Mouse (Mus musculus): ENCODE results near the gene Zcchc24.

Gene Zcchc24

GRCm38 (mm10) chr14:25713443-25713842, 55.4 kb downstream of the Zcchc24 start:
- peak in 1 of 2 experiments; percentile 52 for DNase-seq

- DNase-seq: no peak
Measured at GRCm38 (mm10) chr14:25711602-25712001, 57.2 kb downstream of the Zcchc24 start.

- no peak for DNase-seq
Measured at GRCm38 (mm10) chr14:25711177-25711576, 57.7 kb downstream of the Zcchc24 start.

GRCm38 (mm10) chr14:25710681-25711080, 58.2 kb downstream of the Zcchc24 start:
- DNase-seq: no peak

DNA sequence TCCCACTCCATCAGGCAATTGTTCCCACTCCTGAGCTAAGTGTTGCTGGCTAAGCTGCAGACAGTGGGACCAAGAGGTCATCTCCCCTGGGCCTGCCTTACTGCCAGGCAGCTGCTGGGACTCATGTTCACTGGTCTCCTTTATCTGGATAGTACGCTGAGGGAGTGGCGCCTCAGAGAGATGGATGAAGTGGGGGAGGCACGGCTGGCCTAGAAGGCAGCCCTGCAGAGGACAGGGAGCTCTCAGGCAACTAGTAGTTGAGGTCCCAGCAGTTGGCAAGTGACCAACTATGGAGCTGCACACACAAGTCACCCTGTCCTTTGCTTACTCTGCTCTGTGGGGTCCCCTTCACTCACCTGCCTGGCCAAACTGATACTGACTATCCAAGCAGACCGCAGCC, 58.8 kb downstream of the Zcchc24 start:
- no peak for DNase-seq

DNA sequence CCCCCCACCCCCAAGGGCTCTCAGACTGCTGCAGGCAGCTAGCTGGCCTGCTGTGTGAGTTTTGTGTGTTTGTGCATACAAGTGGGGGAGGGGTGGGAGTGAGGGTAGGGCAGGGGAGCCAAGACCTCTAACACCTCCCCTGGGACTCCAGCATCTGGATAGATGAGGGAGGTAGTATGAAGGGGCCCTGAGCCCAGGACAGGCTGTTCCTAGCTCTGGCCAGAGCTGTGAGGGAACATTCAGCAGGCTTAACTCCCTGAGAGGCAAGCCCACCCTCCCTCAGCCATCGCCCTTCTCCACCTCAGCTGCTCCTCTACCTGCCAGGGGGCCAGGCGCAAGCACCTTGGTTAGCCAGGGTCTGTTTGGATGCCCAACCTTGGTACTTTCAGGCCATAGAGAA, 59.9 kb downstream of the Zcchc24 start:
- DNase-seq: no peak

- DNase-seq: peak; percentile 62 to 68
Measured at GRCm38 (mm10) chr14:25708451-25708850, 60.4 kb downstream of the Zcchc24 start.

DNA sequence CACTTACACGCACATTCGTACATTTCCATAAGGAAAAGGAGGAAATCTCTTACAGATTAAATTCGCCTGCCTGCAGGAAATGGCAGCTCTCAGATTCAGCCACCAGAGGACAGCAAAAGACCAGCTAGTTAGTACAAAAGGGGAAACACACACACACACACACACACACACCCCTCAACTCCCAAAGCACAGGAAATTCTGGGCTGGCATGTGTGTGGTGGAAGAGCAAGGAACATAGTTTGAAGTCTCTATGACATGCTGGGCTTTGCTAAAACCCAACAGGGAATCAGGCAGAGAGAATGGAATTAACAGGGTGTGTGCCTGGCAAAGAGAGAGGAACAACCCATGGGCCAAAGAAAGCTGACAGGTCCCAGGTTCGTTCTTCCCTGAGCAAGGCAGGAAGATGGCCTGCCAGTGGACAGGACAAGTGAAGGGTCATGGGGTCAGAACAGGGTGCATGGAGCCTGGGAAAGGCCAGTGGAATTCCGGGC, 61.1 kb downstream of the Zcchc24 start:
- peak; percentile 70 to 78 for DNase-seq

DNA sequence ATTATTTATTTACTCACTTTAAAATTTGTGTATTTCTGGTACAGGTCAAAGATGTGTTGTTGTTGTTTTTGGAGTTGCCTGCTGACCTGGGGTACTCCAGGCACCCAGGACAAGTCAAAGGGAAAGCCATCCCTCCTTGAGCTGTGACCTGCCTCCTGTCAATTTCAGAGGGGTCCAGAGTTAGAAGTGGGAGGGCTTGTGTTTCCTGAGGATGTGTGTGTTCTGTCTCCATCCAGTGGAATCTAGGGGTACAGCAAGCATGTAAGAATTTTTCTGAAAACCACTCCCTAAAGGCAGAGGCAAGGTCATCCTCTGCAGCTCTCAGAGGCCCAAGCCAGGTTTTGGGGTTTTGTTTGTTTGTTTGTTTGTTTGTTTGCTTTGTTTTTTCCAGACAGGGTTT, 66.9 kb downstream of the Zcchc24 start:
- no peak for DNase-seq

DNA sequence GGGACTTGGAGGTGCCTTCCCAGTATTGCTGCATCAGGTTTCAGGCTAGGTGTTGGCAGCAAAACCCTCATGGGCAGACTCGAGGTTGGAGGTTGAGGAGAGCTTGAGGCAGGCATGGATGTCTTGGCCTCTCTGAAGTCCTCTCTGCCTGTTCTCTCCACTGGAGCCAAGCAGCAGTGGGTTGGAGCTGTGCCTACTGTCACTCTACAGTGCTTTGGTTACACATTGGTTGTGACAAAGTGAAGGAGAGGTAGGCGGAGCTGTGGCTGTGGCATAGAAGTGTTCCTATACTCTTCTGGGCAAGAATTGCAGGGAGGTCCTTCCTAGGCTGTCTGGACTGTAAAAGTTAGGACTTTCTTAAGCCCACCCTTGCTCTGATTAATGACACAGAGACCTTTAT, 72.5 kb downstream of the Zcchc24 start:
- DNase-seq: no peak

GRCm38 (mm10) chr14:25695059-25695458, 73.8 kb downstream of the Zcchc24 start:
- DNase-seq: no peak

GRCm38 (mm10) chr14:25694569-25694897, 74.3 kb downstream of the Zcchc24 start:
- peak; percentile 73 to 80 for DNase-seq

- peak; percentile 95 to 98 for DNase-seq
Measured at GRCm38 (mm10) chr14:25693888-25694568, 74.8 kb downstream of the Zcchc24 start, which contains the start of gene Ppif. Gene Ppif, plus strand, starts transcription at chr14:25694154.

- peak; percentile 45 to 60 for DNase-seq
Measured at GRCm38 (mm10) chr14:25693271-25693887, 75.5 kb downstream of the Zcchc24 start.

DNA sequence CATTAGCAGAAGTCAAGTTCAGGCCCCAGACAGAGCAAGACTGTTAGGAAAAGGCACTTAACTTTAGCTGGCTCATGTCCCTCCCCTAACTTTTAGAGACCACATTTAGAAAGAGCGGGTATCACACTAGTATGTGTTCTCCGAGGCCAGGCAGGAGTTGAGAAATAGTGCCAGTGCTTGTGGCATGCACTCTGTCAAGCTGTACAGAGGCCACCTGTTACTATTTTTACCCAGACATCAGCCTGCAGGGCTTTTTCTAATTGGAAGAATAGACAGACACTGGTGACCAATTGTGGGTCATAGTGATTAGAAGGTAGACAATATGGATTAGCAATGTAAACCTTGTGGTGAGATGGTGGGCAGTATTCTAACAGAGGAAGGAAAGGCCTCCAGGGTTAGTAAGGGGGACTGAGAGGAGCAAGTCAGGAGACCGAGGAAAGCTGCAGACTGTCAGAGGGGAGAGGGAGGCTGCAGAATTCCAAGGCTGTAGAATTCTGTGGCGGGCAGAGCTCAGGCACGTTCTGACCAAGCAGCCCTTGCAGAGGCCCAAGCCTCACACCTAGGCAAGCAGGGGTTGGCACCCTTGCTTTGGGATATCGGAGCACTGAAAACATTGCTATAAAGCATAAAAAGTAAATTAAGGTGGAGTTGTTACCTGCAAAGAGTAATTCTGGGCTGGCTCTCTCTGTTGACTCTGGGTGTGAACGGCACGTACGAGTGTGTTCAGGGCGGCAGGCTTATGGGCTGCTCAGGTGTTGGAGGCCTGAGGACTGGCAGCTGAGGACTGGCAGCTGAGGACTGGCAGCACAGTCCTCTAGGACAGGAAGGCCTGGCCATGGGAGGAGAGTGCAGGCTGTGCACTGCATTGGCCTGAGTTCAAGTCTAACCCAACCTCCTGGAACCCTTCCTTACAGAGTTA, 81.6 kb downstream of the Zcchc24 start:
- no peak for DNase-seq

DNA sequence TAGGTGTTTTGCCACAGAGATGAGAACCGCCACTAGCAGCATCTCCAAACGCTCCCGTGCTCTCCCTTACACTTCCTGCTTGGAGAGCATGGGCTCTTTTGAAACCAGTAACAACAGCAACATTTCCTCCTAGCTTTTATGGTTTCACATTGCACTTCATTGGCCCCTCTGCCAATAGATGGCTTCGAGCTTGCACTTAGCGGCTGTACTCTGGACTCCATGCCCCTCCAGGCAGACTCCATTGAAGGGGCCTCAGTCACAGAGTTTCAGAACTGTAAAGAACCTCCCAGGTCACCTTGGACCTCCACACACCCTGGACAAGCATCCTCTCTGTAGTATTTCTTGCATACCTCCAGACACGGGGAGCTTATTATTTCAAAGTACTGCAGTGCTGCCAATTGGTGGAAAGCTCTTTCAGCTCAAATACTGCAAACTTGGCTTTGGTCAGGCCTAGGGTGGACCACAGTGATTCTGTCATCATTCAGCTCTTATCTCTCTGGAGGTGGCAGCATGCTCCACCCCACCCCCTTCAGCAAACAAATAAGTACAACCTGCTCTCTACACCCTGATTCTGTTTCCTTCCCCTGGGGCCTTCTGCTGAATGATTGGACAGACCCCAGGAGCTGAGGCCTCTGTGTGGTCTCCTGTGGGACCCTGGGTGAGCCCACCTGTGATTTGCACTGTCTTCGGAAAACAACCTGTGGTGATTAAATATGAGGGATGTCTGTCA, 82.5 kb downstream of the Zcchc24 start:
- no peak for DNase-seq

DNA sequence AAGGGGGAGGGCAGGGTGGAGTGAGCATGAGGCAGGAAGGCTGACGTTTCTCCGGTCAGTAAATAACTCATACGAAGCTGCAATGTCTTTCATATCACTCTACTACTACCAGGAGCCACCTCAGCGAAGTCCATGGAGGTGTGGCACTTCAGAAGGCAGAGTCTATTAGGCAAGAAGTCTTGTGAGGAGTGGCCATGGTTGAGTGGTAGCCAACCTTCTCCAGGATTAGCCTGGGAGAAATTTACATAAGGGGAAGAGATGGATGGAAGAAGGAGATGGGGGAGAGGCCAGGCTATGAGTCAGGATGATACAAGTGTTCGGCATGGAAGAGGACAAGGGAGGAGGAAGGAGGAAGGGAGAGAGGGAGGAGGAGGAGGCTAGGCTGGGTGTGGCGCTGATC, 86.8 kb downstream of the Zcchc24 start:
- DNase-seq: no peak

- DNase-seq: peak; percentile 27 to 28
Measured at GRCm38 (mm10) chr14:25679625-25680024, 89.2 kb downstream of the Zcchc24 start.

DNA sequence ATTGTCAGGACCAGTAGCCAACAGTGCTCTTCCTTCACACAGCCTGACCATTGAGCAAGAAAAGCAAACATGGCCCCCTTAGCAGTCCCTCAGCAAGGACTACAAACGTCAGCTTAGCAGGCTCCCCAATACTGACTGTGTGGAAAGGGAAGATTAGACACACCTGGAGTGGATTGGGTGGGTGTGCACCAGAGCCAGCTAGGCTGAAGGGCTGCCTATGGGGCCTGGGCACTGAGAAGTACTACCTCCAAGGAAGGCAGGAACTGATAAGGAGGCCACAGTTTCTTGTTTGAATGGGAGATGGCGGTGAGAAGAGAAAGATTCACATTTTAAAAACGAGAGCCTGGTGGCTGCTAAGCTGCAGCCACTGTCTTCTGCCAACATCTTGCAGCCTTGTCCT, 101.3 kb downstream of the Zcchc24 start:
- no peak for DNase-seq

- DNase-seq: no peak
Measured at GRCm38 (mm10) chr14:25666668-25667376, 102.0 kb downstream of the Zcchc24 start.

- no peak for DNase-seq
Measured at GRCm38 (mm10) chr14:25665314-25665970, 103.4 kb downstream of the Zcchc24 start.

- DNase-seq: no peak
Measured at GRCm38 (mm10) chr14:25664310-25664695, 104.5 kb downstream of the Zcchc24 start.

All from kidney, postnatal 36 days (tissue).